Mouse (Mus musculus): ENCODE results near the gene Ucn2. TPM values are rescaled to one million over a fixed set of nuclear protein-coding genes. Genes with fewer than 3 reads are reported as not detected.

Ucn2 gene
- polyA plus RNA-seq (2012; rRNA removed) (0.06 TPM in 2 replicates), polyA plus RNA-seq (2014; fragmentation: Nextera tagmentation; extraction: Ambion mirVana) (not detected in 2 replicates)

DNA sequence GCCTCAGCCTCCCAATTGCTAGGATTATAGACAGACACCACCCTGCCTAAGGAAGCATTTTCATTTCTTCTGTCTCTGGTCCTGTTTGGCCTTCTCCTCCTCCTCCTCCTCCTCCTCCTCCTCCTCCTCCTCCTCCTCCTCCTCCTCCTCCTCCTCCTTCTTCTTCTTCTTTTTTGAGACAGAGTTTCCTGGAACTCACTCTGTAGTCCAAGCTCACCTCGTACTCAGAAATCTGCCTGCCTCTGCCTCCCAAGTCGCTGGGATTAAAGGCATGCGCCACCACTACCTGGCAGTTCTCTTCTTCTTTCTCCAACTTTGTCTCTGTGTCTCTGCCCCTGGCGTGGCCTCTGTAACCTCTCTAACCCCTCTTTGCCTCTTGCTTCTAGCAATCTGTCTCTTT, at the start of gene Ucn2:
Gene Ucn2, plus strand, starts transcription at position 301 of the 400 bp plus-strand sequence.
- WGBS (ENCODE audit: insufficient replicate concordance), result 53% methylated on average over 4 of the region's 4 CpGs
- H3K4me3 ChIP-seq (ENCODE audit: insufficient read depth in 1 of 2, low read depth in 2 of 2, low read length in 2 of 2), result no peak within 1 kb of the TSS
- ATAC-seq (ENCODE audit: insufficient read depth), result no peak
- no peak within 1 kb of the TSS for H3K4me2 ChIP-seq (ENCODE audit: low read depth)
- H3K27ac ChIP-seq, result no peak within 1 kb of the TSS
- no peaks in the 10 kb centered on the region for H3K9me3 ChIP-seq (ENCODE audit: control insufficient read depth, low read length)
- H3K9ac ChIP-seq (replicated peaks), result no peak within 1 kb of the TSS
- H3K4me1 ChIP-seq (replicated peaks; ENCODE audit: control insufficient read depth in 2 of 2, insufficient read depth in 2 of 2, low read length in 1 of 2), result peaks cover 4 to 19% of the 10 kb centered on the region in 2 experiments
- TF ChIP-seq CTCF (IDR thresholded peaks at IDR 0.05; ENCODE audit: low read depth) (no peak), EP300 (IDR thresholded peaks at IDR 0.05; ENCODE audit: low read depth) (no peak)
- no peaks in the 10 kb centered on the region for H3K36me3 ChIP-seq (replicated peaks; ENCODE audit: control insufficient read depth, insufficient read depth, low read depth)
- no peaks in the 10 kb centered on the region for H3K27me3 ChIP-seq (ENCODE audit: control insufficient read depth, insufficient read depth, low read length)
- no peak for DNase-seq (ENCODE audit: low read depth in 3 of 3, low spot score in 3 of 3)

DNA sequence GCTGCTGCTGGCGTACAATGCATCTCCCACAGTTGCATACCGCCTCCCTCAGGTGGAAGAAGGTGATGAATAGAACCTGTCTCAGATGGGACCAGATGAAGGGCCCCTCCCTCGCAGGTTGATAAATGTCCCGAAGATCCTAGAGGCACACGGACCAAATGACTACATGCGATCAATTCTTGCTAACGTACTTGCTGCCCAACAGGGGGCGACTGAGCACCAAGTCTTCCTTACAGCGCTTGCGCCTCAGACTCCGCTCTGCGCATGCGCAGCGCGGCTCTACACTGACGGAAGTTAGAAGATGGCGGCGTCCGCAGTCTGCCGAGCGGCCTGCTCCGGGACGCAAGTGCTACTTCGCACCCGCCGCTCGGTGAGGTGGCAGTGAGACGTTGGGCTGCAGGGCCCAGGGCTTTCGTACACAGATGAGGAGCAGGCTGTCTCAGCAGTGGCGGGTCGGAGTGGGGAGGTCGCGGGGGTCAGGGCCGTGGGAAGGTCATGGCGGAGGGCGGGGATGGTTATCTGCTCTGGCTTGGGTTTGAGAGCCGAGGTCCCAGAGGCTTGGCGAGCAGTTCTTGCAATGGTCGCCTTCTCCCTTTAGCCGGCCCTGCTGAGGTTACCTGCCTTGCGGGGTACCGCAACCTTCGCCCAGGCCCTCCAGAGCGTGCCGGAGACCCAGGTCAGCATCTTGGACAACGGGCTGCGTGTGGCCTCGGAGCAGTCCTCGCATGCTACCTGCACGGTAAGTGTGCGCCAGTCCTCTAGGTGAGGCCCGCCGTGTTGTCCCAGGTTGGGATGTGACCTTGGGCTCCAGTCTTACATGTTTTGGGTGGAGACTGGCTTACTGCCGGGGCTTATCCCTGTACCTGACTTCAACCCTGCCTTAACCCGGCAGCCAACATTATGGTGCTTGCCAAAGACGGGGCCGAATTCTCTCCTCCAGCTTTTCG, 49.1 kb upstream of the Ucn2 start, which contains the start of gene Uqcrc1:
Gene Uqcrc1, plus strand, starts transcription at position 216 of the 947 bp plus-strand sequence.
- Histone ChIP-seq H3K27me3 (ENCODE audit: control insufficient read depth, insufficient read depth, low read length) (no peaks in the 10 kb centered on the region), H3K36me3 (replicated peaks; ENCODE audit: control insufficient read depth, insufficient read depth, low read depth) (peaks cover 20% of the 10 kb centered on the region), H3K9me3 (ENCODE audit: control insufficient read depth, low read length) (no peaks in the 10 kb centered on the region), H3K27ac (no peak within 1 kb of the TSS; the same call in 1 of the 2 replicates), H3K4me3 (ENCODE audit: insufficient read depth in 1 of 2, low read depth in 2 of 2, low read length in 2 of 2) (peak within 1 kb of the TSS; percentile 86 to 90), H3K4me1 (replicated peaks; ENCODE audit: control insufficient read depth in 2 of 2, insufficient read depth in 2 of 2, low read length in 1 of 2) (peaks cover 3 to 7% of the 10 kb centered on the region in 2 experiments), H3K9ac (replicated peaks) (peak within 1 kb of the TSS; percentile 84), H3K4me2 (ENCODE audit: low read depth) (peak within 1 kb of the TSS; percentile 81)
- DNase-seq (ENCODE audit: low read depth in 3 of 3, low spot score in 3 of 3), result peak; percentile 96 to 97 (median 96)
- ATAC-seq (ENCODE audit: insufficient read depth), result peak; percentile 88
- WGBS (ENCODE audit: insufficient replicate concordance), result under 1% methylated on average over 58 of the region's 58 CpGs
- no peak for TF ChIP-seq EP300 (IDR thresholded peaks at IDR 0.05; ENCODE audit: low read depth)
- peak; percentile 99 for TF ChIP-seq CTCF (IDR thresholded peaks at IDR 0.05; ENCODE audit: low read depth)

- TF ChIP-seq CTCF (IDR thresholded peaks at IDR 0.05; ENCODE audit: low read depth) (no peak), EP300 (IDR thresholded peaks at IDR 0.05; ENCODE audit: low read depth) (no peak)
- Histone ChIP-seq H3K4me1 (replicated peaks; ENCODE audit: control insufficient read depth in 2 of 2, insufficient read depth in 2 of 2, low read length in 1 of 2) (0 out of 4 replicates have a peak, but pooled peaks cover 0 to 2% of the 10 kb centered on the region in 2 experiments), H3K4me3 (ENCODE audit: insufficient read depth in 1 of 2, low read depth in 2 of 2, low read length in 2 of 2) (no peak overlapping the region), H3K9ac (replicated peaks) (no peak overlapping the region), H3K9me3 (ENCODE audit: control insufficient read depth, low read length) (no peaks in the 10 kb centered on the region), H3K36me3 (replicated peaks; ENCODE audit: control insufficient read depth, insufficient read depth, low read depth) (peaks cover 75% of the 10 kb centered on the region), H3K4me2 (ENCODE audit: low read depth) (no peak overlapping the region), H3K27me3 (ENCODE audit: control insufficient read depth, insufficient read depth, low read length) (no peaks in the 10 kb centered on the region), H3K27ac (no peak overlapping the region)
- 73% methylated on average over 9 of the region's 9 CpGs for WGBS (ENCODE audit: insufficient replicate concordance)
- no peak for ATAC-seq (ENCODE audit: insufficient read depth)
- DNase-seq (ENCODE audit: low read depth in 3 of 3, low spot score in 3 of 3), result no peak
Observed at GRCm38 (mm10) chr9:108945111-108945510, 40.7 kb upstream of the Ucn2 start.

DNA sequence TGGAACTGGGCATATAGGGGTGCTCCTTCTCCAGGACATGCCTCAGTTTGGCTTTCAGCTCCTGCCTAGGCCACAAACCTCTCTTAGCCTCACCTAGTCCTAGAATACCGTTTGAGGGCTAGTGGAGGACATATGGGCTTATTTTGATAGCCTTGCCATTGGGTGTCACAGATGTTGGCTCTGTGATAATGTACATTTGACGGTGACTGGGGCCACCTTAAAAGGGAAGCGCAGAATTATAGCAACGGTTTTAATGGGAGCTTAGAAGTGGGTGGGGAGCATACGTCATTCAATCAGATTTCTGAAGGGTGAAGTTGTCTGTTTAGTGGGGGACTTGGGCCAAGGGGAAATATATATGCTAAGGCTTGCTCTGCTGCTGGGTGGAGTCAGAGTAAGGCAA, 40.2 kb upstream of the Ucn2 start:
- peaks cover 75% of the 10 kb centered on the region for H3K36me3 ChIP-seq (replicated peaks; ENCODE audit: control insufficient read depth, insufficient read depth, low read depth)
- peak; percentile 64 for ATAC-seq (ENCODE audit: insufficient read depth)
- 46% methylated on average over 5 of the region's 5 CpGs for WGBS (ENCODE audit: insufficient replicate concordance)
- H3K4me3 ChIP-seq (ENCODE audit: insufficient read depth in 1 of 2, low read depth in 2 of 2, low read length in 2 of 2), result no peak overlapping the region
- H3K27ac ChIP-seq, result no peak overlapping the region
- no peak overlapping the region for H3K4me2 ChIP-seq (ENCODE audit: low read depth)
- peak in 2 of 3 experiments; percentile 7 to 19 for DNase-seq (ENCODE audit: low read depth in 3 of 3, low spot score in 3 of 3)
- 0 out of 4 replicates have a peak, but pooled peaks cover 0 to under 1% of the 10 kb centered on the region in 2 experiments for H3K4me1 ChIP-seq (replicated peaks; ENCODE audit: control insufficient read depth in 2 of 2, insufficient read depth in 2 of 2, low read length in 1 of 2)
- H3K9ac ChIP-seq (replicated peaks), result no peak overlapping the region
- peak; percentile 18; the same call in 1 of the 2 replicates for TF ChIP-seq EP300 (IDR thresholded peaks at IDR 0.05; ENCODE audit: low read depth)
- no peak for TF ChIP-seq CTCF (IDR thresholded peaks at IDR 0.05; ENCODE audit: low read depth)
- H3K9me3 ChIP-seq (ENCODE audit: control insufficient read depth, low read length), result no peaks in the 10 kb centered on the region
- H3K27me3 ChIP-seq (ENCODE audit: control insufficient read depth, insufficient read depth, low read length), result no peaks in the 10 kb centered on the region

All from liver, embryonic 14.5 days (tissue).